Mouse (Mus musculus): ENCODE results near the gene Vezf1. TPM values are rescaled to one million over a fixed set of nuclear protein-coding genes. Genes with fewer than 3 reads are reported as not detected.

Vezf1 gene
- total RNA-seq, 4 experiments from 2014 or later = 98.6 to 102 (median 98.9) TPM

- no peak for DNase-seq (ENCODE audit: low spot score in 2 of 2)
Measured at GRCm38 (mm10) chr11:88053821-88054220, 14.3 kb upstream of the Vezf1 start.

DNA sequence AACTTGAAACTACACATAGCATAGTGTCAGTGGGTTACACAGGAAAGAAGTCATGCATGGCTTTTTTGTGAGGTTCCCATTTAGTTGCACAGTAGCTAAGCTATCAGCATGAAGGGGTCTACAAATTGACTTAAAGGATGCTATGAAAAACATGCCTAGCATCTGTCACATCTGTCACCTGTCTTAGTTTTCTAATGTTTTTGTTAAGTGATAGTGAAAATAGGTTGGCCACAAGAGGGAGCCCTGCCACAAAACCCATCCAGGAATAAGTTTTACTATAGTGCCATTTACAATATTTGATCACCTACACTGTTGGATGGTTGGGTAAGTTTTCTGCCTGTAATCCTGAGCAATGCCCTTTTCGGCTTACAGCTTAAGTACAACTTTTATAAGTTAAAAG, 13.5 kb upstream of the Vezf1 start:
- no peak for DNase-seq (ENCODE audit: low spot score in 2 of 2)

DNA sequence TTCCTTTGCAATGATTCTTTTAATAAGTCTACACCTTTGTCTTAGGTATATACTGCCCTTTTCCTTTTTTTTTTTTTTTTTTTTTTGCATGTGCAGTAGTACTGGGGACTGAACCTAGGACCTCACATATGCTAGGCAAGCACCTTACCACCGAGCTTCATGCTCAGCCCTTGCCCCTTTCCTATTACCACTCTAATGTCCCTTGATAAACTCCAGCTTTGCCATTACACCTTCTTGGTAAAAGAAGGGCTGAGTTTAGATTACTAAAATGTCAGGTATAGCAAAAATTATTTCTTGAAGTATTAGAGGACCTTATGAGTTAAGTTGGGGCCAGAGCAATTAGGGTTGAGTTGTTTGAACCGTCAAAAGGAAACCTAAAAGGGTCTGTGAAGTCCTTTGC, 12.3 kb upstream of the Vezf1 start:
- DNase-seq (ENCODE audit: low spot score in 2 of 2) = no peak

- DNase-seq (ENCODE audit: low spot score in 2 of 2) = no peak
Measured at GRCm38 (mm10) chr11:88057788-88058187, 10.3 kb upstream of the Vezf1 start.

DNA sequence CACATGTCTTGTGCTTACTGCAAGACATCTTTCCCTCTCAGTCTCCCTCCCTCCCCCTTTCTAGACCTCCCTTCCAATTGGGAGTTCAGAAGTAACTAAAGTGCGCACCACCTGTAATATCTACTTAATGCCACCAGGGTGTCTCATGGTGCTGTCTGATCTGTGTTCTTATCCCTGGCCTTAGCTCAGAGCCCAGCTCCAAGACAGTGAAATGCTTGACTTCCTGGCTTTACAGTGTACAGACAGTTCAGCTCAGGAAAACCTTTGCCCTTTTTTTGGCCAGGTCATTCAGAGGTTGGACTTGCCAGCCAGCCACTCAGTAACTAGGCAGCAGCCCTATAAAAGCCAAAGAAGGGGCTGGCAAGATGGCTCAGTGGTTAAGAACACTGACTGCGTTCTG, 8.9 kb upstream of the Vezf1 start:
- DNase-seq (ENCODE audit: low spot score in 2 of 2) = peak in 1 of 2 experiments; percentile 49

DNA sequence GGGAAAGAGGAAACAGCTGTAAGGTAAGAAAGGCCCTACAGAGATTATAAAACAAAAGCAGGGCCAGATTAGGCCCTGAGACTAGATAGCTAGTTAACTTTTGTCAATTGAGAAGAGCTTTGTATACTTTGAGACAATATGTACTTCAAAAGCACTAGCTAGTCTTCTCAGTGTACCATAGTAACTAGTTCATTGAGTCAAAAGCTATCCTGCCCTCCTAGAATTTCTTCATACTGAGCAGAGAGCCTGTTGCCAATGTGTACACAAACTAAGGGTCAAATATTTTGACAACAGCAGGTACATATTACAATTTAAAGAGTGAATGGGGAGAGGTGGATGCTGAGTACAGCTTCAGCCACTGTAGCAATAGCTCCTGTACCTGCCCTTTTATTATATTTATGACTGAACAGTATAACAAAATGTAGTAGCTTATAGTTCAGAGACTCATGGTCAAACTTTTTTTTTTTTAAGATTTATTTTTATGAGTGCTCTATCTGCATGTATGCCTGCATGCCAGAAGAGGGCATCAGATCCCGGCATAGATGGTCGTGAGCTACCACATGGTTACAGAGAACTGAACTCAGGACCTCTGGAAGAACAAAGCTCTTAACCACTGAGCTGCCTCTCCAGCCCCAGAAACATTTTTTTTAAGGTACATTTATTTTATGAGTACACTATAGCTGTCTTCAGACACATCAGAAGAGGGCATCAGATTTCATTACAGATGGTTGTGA, 6.0 kb upstream of the Vezf1 start:
- DNase-seq (ENCODE audit: low spot score in 2 of 2) = no peak

DNA sequence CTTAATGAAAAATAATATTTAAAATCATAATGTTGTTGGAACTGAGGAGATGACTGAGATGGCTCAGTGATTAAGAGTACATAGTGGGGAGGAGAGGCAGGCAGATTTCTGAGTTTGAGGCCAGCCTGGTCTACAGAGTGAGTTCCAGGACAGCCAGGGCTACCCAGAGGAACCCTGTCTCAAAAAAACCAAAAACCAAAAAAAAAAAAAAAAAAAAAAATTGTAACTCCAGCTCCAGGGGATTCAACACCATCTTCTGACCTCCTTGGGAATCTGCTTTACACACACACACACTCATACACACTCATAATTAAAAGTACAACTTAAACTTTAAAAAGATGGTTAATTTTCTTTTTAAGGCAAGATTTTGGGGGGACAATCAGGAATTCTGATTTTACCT, 2.3 kb upstream of the Vezf1 start:
- no peak for DNase-seq (ENCODE audit: low spot score in 2 of 2)

DNA sequence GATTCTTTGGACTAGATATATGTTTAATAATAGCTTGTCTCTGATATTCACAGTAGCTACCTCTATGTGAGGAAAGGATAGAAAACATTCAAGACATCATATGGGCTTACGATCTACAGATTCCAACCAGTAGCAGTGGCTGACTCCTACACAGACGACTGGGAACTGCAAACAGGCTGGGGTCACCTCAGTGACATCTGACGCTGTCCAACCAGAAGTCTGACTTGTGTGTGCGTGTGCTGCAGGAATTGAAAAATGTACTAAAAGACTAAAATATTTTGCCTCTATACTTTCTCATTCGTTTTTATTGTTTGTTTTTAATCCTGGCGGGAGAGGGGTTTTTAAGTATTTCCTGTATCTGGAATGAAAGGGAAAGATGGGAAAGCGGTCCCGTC, 891 bp upstream of the Vezf1 start:
- no peak for DNase-seq (ENCODE audit: low spot score in 2 of 2)

DNA sequence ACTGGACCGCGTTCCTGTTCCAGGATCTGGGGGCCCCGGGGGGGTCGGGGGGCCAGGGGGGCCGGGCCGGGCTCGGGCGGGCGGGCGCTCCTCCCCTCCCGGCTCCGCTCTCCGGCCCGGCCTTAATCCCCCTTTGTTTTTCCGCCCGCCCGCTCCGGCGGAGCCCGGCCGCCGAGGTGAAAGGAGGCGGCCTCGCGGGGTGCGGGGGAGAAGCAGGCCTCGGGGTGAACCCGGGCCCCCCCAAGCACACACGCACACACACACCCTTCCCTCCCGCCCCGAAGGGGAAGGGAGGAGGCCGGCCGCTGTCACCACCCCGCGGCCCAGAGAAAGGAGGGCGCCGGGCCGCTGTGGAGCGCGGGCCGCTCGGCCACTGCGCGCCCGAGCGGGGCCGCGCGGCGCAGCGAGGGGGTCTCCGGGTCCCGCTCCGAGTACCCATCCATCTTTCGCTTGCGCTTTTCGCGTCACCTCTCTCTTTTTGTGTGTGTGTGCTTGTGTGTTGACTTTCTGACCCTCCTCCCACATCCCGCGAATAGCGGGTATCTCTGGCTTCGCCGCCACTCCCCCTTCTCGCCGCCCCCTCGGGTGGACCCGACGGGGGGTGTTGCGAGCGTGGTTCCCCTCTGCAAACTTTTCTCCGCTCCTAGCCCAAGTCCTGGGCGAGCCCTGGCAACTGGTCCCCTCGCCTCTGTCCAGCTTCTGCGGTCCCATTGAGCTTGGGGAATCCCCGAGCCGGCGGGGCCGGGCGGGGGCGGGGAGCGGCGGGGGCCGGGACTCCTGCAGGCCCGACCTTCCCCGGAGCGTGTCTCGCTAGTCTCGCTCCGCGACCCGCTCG, 549 bp downstream of the Vezf1 start:
- peak; percentile 82 for DNase-seq (ENCODE audit: low spot score in 2 of 2)

DNA sequence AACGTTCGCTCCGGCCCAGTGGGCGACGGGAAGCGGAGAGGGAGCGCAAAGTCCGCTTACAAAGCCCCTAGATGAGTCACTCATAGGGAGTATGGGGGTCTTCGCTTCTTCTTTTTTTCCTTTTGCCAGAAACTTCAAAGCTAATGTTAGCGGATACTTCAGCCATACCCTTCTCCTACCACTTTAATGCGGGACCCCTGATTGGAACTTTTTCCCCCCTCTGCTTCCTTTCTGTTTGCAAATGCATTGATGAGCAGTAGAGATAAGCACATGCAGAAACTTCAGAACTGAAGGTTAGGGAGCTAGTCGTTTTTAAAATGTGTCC, 1.1 kb downstream of the Vezf1 start:
- DNase-seq (ENCODE audit: low spot score in 2 of 2) = no peak

DNA sequence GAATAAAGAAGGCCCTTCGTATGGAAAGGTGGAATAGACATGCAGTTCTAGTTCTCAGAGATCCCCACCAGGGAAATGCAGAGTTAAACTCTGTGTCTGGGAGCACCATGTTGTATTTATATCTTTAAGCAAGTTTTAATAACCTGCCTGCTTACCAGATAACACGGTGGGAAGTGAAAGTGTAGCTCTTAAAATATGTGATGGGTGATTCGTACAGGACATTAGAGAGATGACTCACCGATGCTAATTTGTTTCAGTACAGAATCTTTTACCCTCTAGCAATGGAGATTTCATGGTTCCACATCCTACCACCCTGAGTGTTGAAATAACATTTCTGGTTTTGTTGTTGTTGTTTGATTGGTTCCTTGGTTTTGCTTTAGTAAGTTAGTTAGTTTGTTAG, 2.3 kb downstream of the Vezf1 start:
- no peak for DNase-seq (ENCODE audit: low spot score in 2 of 2)

- no peak for DNase-seq (ENCODE audit: low spot score in 2 of 2)
Measured at GRCm38 (mm10) chr11:88071113-88071512, 3.0 kb downstream of the Vezf1 start.

- no peak for DNase-seq (ENCODE audit: low spot score in 2 of 2)
Measured at GRCm38 (mm10) chr11:88073343-88073875, 5.3 kb downstream of the Vezf1 start.

DNA sequence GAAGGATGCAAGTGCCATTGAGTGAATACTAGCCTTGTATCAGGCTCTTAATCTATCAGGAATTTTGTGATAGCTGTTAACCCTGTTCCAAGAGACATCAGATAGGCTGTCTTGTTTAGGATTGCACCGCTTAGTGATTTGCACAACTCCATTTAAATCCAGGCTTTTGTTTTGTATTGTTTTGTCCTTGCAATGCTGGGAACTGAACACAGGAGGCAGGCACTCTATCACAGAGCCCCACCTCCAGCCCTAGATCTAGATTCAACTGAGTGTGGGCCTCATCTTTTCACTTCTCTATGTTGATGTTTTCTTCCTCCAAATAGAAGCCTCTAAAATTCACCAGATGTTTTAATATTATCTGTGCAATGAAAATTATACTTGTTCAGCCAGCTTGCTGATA, 7.6 kb downstream of the Vezf1 start:
- no peak for DNase-seq (ENCODE audit: low spot score in 2 of 2)

GRCm38 (mm10) chr11:88076394-88076793, 8.3 kb downstream of the Vezf1 start:
- DNase-seq (ENCODE audit: low spot score in 2 of 2) = no peak

DNA sequence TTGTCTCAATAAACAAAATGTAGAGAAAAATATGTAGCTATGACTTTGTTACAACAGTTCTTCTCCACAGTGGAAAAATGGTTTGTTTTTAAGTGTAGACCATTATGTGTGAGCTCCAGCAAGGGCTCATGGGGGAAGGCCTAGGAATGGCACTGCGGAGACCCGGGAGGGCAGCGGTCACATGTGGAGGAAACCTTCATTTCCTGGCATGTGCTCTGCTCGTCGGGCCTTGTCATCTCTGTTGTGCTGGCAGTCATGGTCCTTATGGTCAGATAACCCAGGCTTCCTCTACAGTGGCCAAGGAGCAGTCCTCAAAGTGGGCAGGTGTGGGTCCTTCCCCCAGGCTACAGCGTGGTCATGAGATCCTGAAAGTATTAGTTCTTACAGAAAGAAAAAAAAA, 15.6 kb downstream of the Vezf1 start:
- no peak for DNase-seq (ENCODE audit: low spot score in 2 of 2)

DNA sequence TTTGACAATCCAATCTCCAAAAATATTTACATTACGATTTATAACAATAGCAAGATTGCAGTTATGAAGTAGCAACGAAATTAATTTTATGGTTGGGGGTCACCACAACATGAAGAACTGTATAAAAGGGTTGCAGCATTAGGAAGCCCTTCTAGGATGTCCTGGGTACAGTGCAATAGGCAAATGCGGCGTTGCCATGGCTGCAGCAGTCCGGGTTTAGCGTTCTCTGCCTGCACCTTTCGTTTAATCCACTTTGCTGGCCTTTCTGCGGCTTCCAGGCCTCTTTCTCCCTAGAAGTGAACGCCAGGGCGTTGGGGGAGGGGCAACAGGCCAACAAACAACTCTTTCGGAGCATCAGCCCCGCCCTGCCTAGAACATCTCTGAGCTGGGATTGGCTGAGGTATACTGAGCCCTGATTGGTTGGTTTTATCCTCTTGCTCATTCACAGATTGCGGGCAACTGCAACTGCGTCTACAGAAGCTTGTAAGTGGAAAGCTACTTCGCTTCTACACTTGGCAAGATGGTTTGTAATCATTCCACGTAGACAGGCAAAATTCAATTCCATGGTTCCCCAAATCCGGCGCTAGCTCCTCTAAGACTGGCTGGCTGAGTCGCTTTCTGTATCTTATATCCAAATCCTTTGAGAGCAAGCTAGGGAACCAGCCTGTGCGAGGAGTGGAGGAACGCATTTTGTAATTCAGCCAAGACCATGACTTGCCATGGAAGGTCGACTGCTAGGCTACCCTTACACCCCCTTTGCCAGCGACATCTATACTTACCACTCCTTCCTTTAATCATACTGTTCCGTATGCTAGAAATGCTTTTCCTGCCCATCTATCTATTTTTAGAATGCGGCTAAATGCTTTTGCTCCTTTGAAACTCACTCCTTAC, 18.9 kb downstream of the Vezf1 start:
- DNase-seq (ENCODE audit: low spot score in 2 of 2) = peak; percentile 88 to 92

DNA sequence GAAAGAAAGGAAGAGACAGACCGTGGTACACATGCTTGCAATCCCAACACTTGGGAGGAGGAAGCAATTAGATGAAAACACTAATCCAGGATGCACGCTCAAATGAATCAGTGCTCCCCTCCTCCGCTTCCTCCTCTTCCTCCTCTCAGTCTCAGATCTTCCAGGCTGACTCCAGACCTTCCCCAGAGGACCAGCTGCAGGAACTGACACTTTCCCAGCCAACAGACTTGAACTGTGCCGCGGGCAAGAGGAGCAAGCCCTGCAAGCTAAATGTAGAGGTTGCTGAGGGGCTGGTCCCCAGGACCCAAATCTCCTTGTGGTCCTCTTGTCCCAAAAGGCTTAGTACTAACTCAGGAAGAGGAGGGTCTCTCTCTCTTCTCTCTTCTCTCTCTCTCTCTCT, 21.1 kb downstream of the Vezf1 start:
- no peak for DNase-seq (ENCODE audit: low spot score in 2 of 2)

- no peak for DNase-seq (ENCODE audit: low spot score in 2 of 2)
Measured at GRCm38 (mm10) chr11:88090293-88090692, 22.2 kb downstream of the Vezf1 start.

DNA sequence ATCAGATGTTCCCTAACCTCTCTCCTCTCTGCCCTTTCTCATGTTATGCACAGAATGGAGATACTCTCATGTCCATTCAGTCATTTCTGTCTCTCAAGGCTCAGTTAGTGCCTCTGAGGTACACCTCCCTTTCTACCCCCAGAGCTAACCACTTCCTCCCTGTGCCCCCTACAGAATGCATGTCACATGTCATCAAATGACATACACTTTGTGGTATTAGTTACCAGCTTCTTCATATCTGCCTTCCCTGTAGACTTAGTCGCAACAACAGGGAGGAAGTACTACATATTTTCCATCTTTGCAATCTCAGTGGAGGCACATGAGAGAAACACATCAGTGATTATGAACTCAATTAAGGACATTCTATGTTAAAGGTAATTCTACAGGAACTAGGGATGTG, 23.9 kb downstream of the Vezf1 start:
- DNase-seq (ENCODE audit: low spot score in 2 of 2) = no peak

GRCm38 (mm10) chr11:88097173-88097572, 29.1 kb downstream of the Vezf1 start:
- peak in 1 of 2 experiments; percentile 39 for DNase-seq (ENCODE audit: low spot score in 2 of 2)
